Mouse (Mus musculus) neural tube, embryonic 11.5 days (tissue): ENCODE results near the gene 4931414P19Rik. TPM values are rescaled to one million over a fixed set of nuclear protein-coding genes. Genes with fewer than 3 reads are reported as not detected.

Source experiments
- ATAC-seq: fragments of 200-750 bp; cut with Nextera tagmentation; 2 replicates; pipeline ENCODE4 v1.8.0; 2017; ENCODE audit warnings: moderate number of reproducible peaks, mild to moderate bottlenecking, moderate TSS enrichment, moderate library complexity; ENCODE audit not compliant: insufficient read depth, low FRiP score, low TSS enrichment
- DNase-seq: peaks from one replicate; pipeline ENCODE4 v3.0.0-alpha.2; 2015; ENCODE audit warnings: low spot score
- H3K27ac ChIP-seq: fragments of 300-500 bp; sonication (generic); 2 replicates; pipeline ENCODE4 v1.5.1; 2014; ENCODE audit warnings: low read depth, mild to moderate bottlenecking, low read length
- H3K27me3 ChIP-seq: fragments of 300-500 bp; sonication (generic); 2 replicates; pipeline ENCODE4 v1.6.1; 2014; ENCODE audit warnings: mild to moderate bottlenecking, low read length, mixed read lengths; ENCODE audit not compliant: control insufficient read depth, insufficient read depth
- H3K36me3 ChIP-seq: fragments of 300-500 bp; sonication (generic); 2 replicates; pipeline ENCODE4 v1.6.1; 2014; ENCODE audit warnings: mild to moderate bottlenecking, low read length, moderate library complexity, mixed read lengths; ENCODE audit not compliant: control insufficient read depth, insufficient read depth
- H3K4me1 ChIP-seq: fragments of 300-500 bp; sonication (generic); 2 replicates; pipeline ENCODE4 v1.6.1; 2014; ENCODE audit warnings: low read length, mixed read lengths; ENCODE audit not compliant: control insufficient read depth, insufficient read depth
- H3K4me2 ChIP-seq: fragments of 300-500 bp; sonication (generic); 2 replicates; pipeline ENCODE4 v1.6.1; 2014; ENCODE audit warnings: low read depth, mild to moderate bottlenecking, moderate library complexity
- H3K4me3 ChIP-seq: fragments of 300-500 bp; sonication (generic); 2 replicates; pipeline ENCODE4 v1.5.1; 2014; ENCODE audit warnings: low read depth, low read length
- H3K9ac ChIP-seq: fragments of 300-500 bp; sonication (generic); 2 replicates; pipeline ENCODE4 v1.6.1; 2014; ENCODE audit warnings: mild to moderate bottlenecking, low read length
- H3K9me3 ChIP-seq: fragments of 300-500 bp; sonication (generic); 2 replicates; pipeline ENCODE4 v1.6.1; 2016; ENCODE audit warnings: low read length; ENCODE audit not compliant: control insufficient read depth
- WGBS: fragments of 180-500 bp; shearing (Covaris S2); extraction: QIAGEN DNeasy Blood & Tissue Kit; methylation state at CpG from one replicate; pipeline ENCODE4 v1.1.7; 2014; 5-methylcytosine and 5-hydroxymethylcytosine counted together
- polyA plus RNA-seq: library from polyadenylated mRNA; unstranded; fragments of >200 nt; fragmentation: Nextera tagmentation; extraction: Ambion mirVana; gene quantifications from 2 replicates; pipeline ENCODE4 v1.2.1, GENCODE M21; 2014

The 4931414P19Rik gene
- polyA plus RNA-seq, 1 experiment from 2014 or later: 8.1 TPM

GRCm38 (mm10) chr14:54591056-54591455, 14.7 kb downstream of the 4931414P19Rik start:
- H3K27me3 ChIP-seq: no peaks in the 10 kb centered on the region
- DNase-seq (no peak), ATAC-seq (no peak)
- no peaks in the 10 kb centered on the region for H3K4me1 ChIP-seq
- no peak overlapping the region for H3K4me3 ChIP-seq
- no peak overlapping the region for H3K4me2 ChIP-seq
- no peaks in the 10 kb centered on the region for H3K9me3 ChIP-seq
- no peak overlapping the region for H3K27ac ChIP-seq
- WGBS: 93% methylated on average over 16 of the region's 16 CpGs
- no peak overlapping the region for H3K9ac ChIP-seq
- H3K36me3 ChIP-seq: no peaks in the 10 kb centered on the region

GRCm38 (mm10) chr14:54583681-54584338, 22.0 kb downstream of the 4931414P19Rik start:
- WGBS: 44% methylated on average over 7 of the region's 7 CpGs
- Histone ChIP-seq H3K27me3 (no peaks in the 10 kb centered on the region), H3K27ac (no peak overlapping the region), H3K4me2 (no peak overlapping the region), H3K9ac (no peak overlapping the region), H3K4me1 (no peaks in the 10 kb centered on the region), H3K36me3 (no peaks in the 10 kb centered on the region; the same call in 1 of the 2 replicates), H3K4me3 (no peak overlapping the region), H3K9me3 (no peaks in the 10 kb centered on the region)
- ATAC-seq (no peak), DNase-seq (peak; percentile 61)

- ATAC-seq (no peak), DNase-seq (no peak)
- H3K27me3 ChIP-seq: no peaks in the 10 kb centered on the region
- no peak overlapping the region for H3K4me3 ChIP-seq
- H3K4me1 ChIP-seq: no peaks in the 10 kb centered on the region; the same call in 1 of the 2 replicates
- 89% methylated on average over 9 of the region's 9 CpGs for WGBS
- H3K4me2 ChIP-seq: no peak overlapping the region
- H3K27ac ChIP-seq: no peak overlapping the region
- H3K9me3 ChIP-seq: no peaks in the 10 kb centered on the region
- H3K36me3 ChIP-seq: no peaks in the 10 kb centered on the region; the same call in 1 of the 2 replicates
- H3K9ac ChIP-seq: no peak overlapping the region
Measured at GRCm38 (mm10) chr14:54582536-54582935, 23.3 kb downstream of the 4931414P19Rik start.

- H3K9me3 ChIP-seq: no peaks in the 10 kb centered on the region
- WGBS: 87% methylated on average over 7 of the region's 7 CpGs
- no peak overlapping the region for H3K4me3 ChIP-seq
- DNase-seq (no peak), ATAC-seq (no peak)
- H3K27ac ChIP-seq: no peak overlapping the region
- no peak overlapping the region for H3K4me2 ChIP-seq
- H3K9ac ChIP-seq: no peak overlapping the region
- H3K4me1 ChIP-seq: peaks cover 3% of the 10 kb centered on the region
- no peaks in the 10 kb centered on the region for H3K27me3 ChIP-seq
- no peaks in the 10 kb centered on the region; the same call in 1 of the 2 replicates for H3K36me3 ChIP-seq
Measured at GRCm38 (mm10) chr14:54579638-54580037, 26.2 kb downstream of the 4931414P19Rik start.

- WGBS: under 1% methylated on average over 10 of the region's 10 CpGs
Measured at GRCm38 (mm10) chr14:54578063-54578462, 27.7 kb downstream of the 4931414P19Rik start.

GRCm38 (mm10) chr14:54577089-54577982, 28.5 kb downstream of the 4931414P19Rik start, which contains the start of gene Ajuba:
Ajuba (minus strand) TSS chr14:54577558.
- peak; percentile 94 for DNase-seq
- Histone ChIP-seq H3K36me3 (no peaks in the 10 kb centered on the region), H3K27me3 (no peaks in the 10 kb centered on the region), H3K4me3 (peak within 1 kb of the TSS; percentile 79), H3K27ac (peak within 1 kb of the TSS; percentile 67), H3K9me3 (no peaks in the 10 kb centered on the region), H3K4me2 (peak within 1 kb of the TSS; percentile 66), H3K9ac (peak within 1 kb of the TSS; percentile 89), H3K4me1 (peaks cover 24% of the 10 kb centered on the region)
- WGBS: under 1% methylated on average over 66 of the region's 66 CpGs
- peak; percentile 40 for ATAC-seq

More at GRCm38 (mm10) chr14:54578063-54578462, 27.7 kb downstream of the 4931414P19Rik start:
- no peaks in the 10 kb centered on the region for H3K9me3 ChIP-seq
- H3K9ac ChIP-seq: peak overlapping the region; percentile 89
- H3K4me2 ChIP-seq: peak overlapping the region; percentile 66
- ATAC-seq (no peak), DNase-seq (no peak)
- no peaks in the 10 kb centered on the region for H3K27me3 ChIP-seq
- peaks cover 17% of the 10 kb centered on the region for H3K4me1 ChIP-seq
- H3K4me3 ChIP-seq: peak overlapping the region; percentile 79
- H3K27ac ChIP-seq: peak overlapping the region; percentile 67
- H3K36me3 ChIP-seq: no peaks in the 10 kb centered on the region

GRCm38 (mm10) chr14:54576241-54577088, 29.3 kb downstream of the 4931414P19Rik start:
- no peaks in the 10 kb centered on the region for H3K27me3 ChIP-seq
- under 1% methylated on average over 75 of the region's 84 CpGs for WGBS

GRCm38 (mm10) chr14:54575631-54576030, 30.2 kb downstream of the 4931414P19Rik start:
- peak; percentile 84 for DNase-seq
- Histone ChIP-seq H3K4me3 (peak overlapping the region; percentile 79), H3K27me3 (no peaks in the 10 kb centered on the region), H3K36me3 (peaks cover 8% of the 10 kb centered on the region), H3K27ac (no peak overlapping the region), H3K4me1 (peaks cover 25% of the 10 kb centered on the region), H3K4me2 (peak overlapping the region; percentile 66), H3K9ac (peak overlapping the region; percentile 89), H3K9me3 (no peaks in the 10 kb centered on the region)
- WGBS: 0% methylated on average over 38 of the region's 39 CpGs
- ATAC-seq: no peak

More at GRCm38 (mm10) chr14:54576241-54577088, 29.3 kb downstream of the 4931414P19Rik start:
- Histone ChIP-seq H3K9ac (peak overlapping the region; percentile 89), H3K36me3 (peaks cover 2% of the 10 kb centered on the region; the same call in 1 of the 2 replicates), H3K4me1 (peaks cover 25% of the 10 kb centered on the region), H3K9me3 (no peaks in the 10 kb centered on the region), H3K4me2 (peak overlapping the region; percentile 66), H3K4me3 (peak overlapping the region; percentile 79), H3K27ac (peak overlapping the region; percentile 67)
- DNase-seq (peak; percentile 56), ATAC-seq (no peak)
